Mouse (Mus musculus) midbrain, postnatal 0 days (tissue): ENCODE results near the gene Pars2. TPM values are rescaled to one million over a fixed set of nuclear protein-coding genes. Genes with fewer than 3 reads are reported as not detected.

Experiments
- ATAC-seq: fragments of 200-750 bp; cut with Nextera tagmentation; 2 replicates; pipeline ENCODE4 v1.8.0; 2017; ENCODE audit warnings: moderate number of reproducible peaks, mild to moderate bottlenecking, moderate TSS enrichment, moderate library complexity; ENCODE audit not compliant: low FRiP score
- DNase-seq: peaks from one replicate; pipeline ENCODE4 v3.0.0-alpha.2; 2015; ENCODE audit warnings: low spot score
- H3K27ac ChIP-seq: fragments of 300-500 bp; sonication (generic); 2 replicates; pipeline ENCODE4 v1.5.1; 2014; ENCODE audit warnings: low read depth, mild to moderate bottlenecking, low read length, mixed read lengths
- H3K27me3 ChIP-seq: fragments of 300-500 bp; sonication (generic); 2 replicates; pipeline ENCODE4 v1.6.1; 2014; ENCODE audit warnings: low read length, control low read depth, mixed read lengths; ENCODE audit not compliant: insufficient read depth
- H3K36me3 ChIP-seq: fragments of 300-500 bp; sonication (generic); 2 replicates; pipeline ENCODE4 v1.6.1; 2014; ENCODE audit warnings: low read length, control low read depth, mixed read lengths; ENCODE audit not compliant: insufficient read depth
- H3K4me1 ChIP-seq: fragments of 300-500 bp; sonication (generic); 2 replicates; pipeline ENCODE4 v1.6.1; 2014; ENCODE audit warnings: mild to moderate bottlenecking, control low read depth, antibody characterized with exemption, low read length, mixed read lengths; ENCODE audit not compliant: insufficient read depth
- H3K4me2 ChIP-seq: fragments of 300-500 bp; sonication (generic); 2 replicates; pipeline ENCODE4 v1.6.1; 2014; ENCODE audit warnings: low read depth, mild to moderate bottlenecking, low read length, mixed read lengths; ENCODE audit not compliant: poor library complexity, severe bottlenecking
- H3K4me3 ChIP-seq: fragments of 300-500 bp; sonication (generic); 2 replicates; pipeline ENCODE4 v1.5.1; 2014; ENCODE audit warnings: low read depth, mild to moderate bottlenecking, low read length, moderate library complexity
- H3K9ac ChIP-seq: fragments of 300-500 bp; sonication (generic); replicated peaks from 2 replicates; pipeline ENCODE4 v1.6.1; 2014; ENCODE audit warnings: mild to moderate bottlenecking, low read length, moderate library complexity, mixed read lengths; ENCODE audit not compliant: poor library complexity, severe bottlenecking
- H3K9me3 ChIP-seq: fragments of 300-500 bp; sonication (generic); 2 replicates; pipeline ENCODE4 v1.6.1; 2016; ENCODE audit warnings: low read length, control low read depth
- CTCF ChIP-seq: IDR thresholded peaks from 2 replicates; pipeline ENCODE4 v1.5.1; 2016; ENCODE audit warnings: antibody characterized with exemption, mild to moderate bottlenecking
- WGBS: fragments of 180-500 bp; shearing (Covaris S2); extraction: QIAGEN DNeasy Blood & Tissue Kit; methylation state at CpG from one replicate; pipeline ENCODE4 v1.1.7; 2014; 5-methylcytosine and 5-hydroxymethylcytosine counted together
- polyA plus RNA-seq: library from polyadenylated mRNA; unstranded; fragments of >200 nt; fragmentation: Nextera tagmentation; extraction: Ambion mirVana; gene quantifications from 2 replicates; pipeline ENCODE4 v1.2.1, GENCODE M21; 2015
- total RNA-seq: library from RNA; depleted of rRNA; stranded (reverse); fragments of >200 nt; gene quantifications from 2 replicates; pipeline ENCODE4 v1.2.3, GENCODE M21; 2014

The Pars2 gene
- total and polyA plus RNA-seq, 2 experiments from 2014 or later = 7.0 to 10.3 TPM

DNA sequence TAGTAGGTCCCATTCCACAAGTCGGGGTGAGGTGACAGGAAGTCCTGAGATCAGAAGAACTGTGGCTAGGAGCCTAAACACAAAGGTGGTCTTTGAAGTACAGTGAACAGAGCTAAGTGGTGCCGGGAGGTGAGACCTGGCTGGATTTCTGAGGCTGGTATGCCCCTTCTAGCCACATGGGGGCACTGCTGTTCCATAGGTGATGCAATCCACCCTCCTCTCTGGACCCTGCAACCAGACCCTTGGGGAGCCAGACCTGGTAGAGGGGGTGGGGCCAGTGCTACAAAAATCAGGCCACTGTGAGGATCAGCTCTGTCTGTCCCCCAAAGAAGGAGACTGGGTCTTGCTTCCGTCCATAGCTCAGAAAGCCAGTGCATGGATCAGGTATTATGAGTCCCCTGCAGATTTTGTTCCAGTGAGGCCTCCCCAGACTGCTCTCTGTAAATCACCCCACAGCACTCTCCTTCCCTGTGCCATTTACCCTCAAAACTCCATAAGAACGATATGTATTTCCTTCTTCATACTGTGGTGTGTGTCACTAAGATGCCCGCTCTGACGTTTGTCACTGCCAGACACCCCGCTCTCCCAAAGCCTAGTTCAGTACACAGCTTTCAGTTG, 36.6 kb upstream of the Pars2 start:
- H3K9me3 ChIP-seq = no peaks in the 10 kb centered on the region
- H3K4me3 ChIP-seq = no peak overlapping the region
- no peaks in the 10 kb centered on the region for H3K36me3 ChIP-seq
- no peak overlapping the region for H3K9ac ChIP-seq
- H3K4me2 ChIP-seq = no peak overlapping the region
- peak; percentile 87 for DNase-seq
- ATAC-seq = peak; percentile 73
- WGBS = 38% methylated on average over 7 of the region's 7 CpGs
- H3K27me3 ChIP-seq = 0 out of 2 replicates have a peak, but pooled peaks cover 7% of the 10 kb centered on the region
- no peak overlapping the region for H3K27ac ChIP-seq
- TF ChIP-seq CTCF = peak; percentile 99
- peaks cover 6% of the 10 kb centered on the region; the same call in 1 of the 2 replicates for H3K4me1 ChIP-seq

- ATAC-seq = no peak
Observed at GRCm38 (mm10) chr4:106614881-106615280, 36.0 kb upstream of the Pars2 start.

GRCm38 (mm10) chr4:106615637-106616036, 35.2 kb upstream of the Pars2 start:
- DNase-seq (no peak), ATAC-seq (no peak)
- Histone ChIP-seq H3K27me3 (0 out of 2 replicates have a peak, but pooled peaks cover 7% of the 10 kb centered on the region), H3K4me3 (no peak overlapping the region), H3K4me1 (peaks cover 6% of the 10 kb centered on the region; the same call in 1 of the 2 replicates), H3K4me2 (no peak overlapping the region), H3K27ac (no peak overlapping the region), H3K36me3 (no peaks in the 10 kb centered on the region), H3K9me3 (no peaks in the 10 kb centered on the region), H3K9ac (no peak overlapping the region)
- 86% methylated on average over 12 of the region's 12 CpGs for WGBS
- TF ChIP-seq CTCF = no peak

More at GRCm38 (mm10) chr4:106614881-106615280, 36.0 kb upstream of the Pars2 start:
- Histone ChIP-seq H3K4me2 (no peak overlapping the region), H3K4me1 (peaks cover 6% of the 10 kb centered on the region; the same call in 1 of the 2 replicates), H3K27ac (no peak overlapping the region), H3K27me3 (0 out of 2 replicates have a peak, but pooled peaks cover 7% of the 10 kb centered on the region), H3K4me3 (no peak overlapping the region), H3K9me3 (no peaks in the 10 kb centered on the region), H3K9ac (no peak overlapping the region), H3K36me3 (no peaks in the 10 kb centered on the region)
- TF ChIP-seq CTCF = no peak
- no peak for DNase-seq
- 82% methylated on average over 9 of the region's 9 CpGs for WGBS

DNA sequence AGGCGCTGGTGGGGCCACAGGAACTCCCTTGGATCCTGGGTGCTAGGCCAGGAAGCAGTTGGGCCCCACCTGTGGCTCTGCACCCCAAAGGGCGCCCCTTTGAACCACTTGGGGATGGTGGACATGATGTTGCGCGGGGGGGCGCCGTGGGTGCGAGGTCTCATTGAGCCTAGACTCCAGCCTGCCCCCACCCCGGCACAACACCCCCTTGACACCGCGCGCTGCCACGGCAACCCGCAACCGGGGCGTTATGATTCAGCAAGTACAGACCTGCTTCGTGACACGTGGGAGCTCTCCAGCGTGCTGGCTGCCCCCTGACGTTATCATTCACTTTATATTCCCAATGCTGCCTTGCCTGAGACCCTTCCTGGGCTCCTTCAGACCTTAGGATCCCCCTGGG, 33.8 kb upstream of the Pars2 start, which contains the start of gene Lexm:
TSS of gene Lexm (minus strand) at position 186 of the 400 bp plus-strand sequence.
- no peaks in the 10 kb centered on the region for H3K9me3 ChIP-seq
- no peaks in the 10 kb centered on the region for H3K36me3 ChIP-seq
- TF ChIP-seq CTCF = no peak
- under 1% methylated on average over 19 of the region's 19 CpGs for WGBS
- H3K27ac ChIP-seq = no peak within 1 kb of the TSS; the same call in 1 of the 2 replicates
- peak within 1 kb of the TSS; percentile 16 for H3K4me3 ChIP-seq
- DNase-seq (no peak), ATAC-seq (no peak; the same call in 1 of the 2 replicates)
- peak within 1 kb of the TSS; percentile 55 for H3K4me2 ChIP-seq
- H3K27me3 ChIP-seq = peaks cover 14% of the 10 kb centered on the region
- 0 out of 2 replicates have a peak within 1 kb of the TSS, but pooled peaks have one; percentile 36 for H3K9ac ChIP-seq
- H3K4me1 ChIP-seq = peaks cover 6% of the 10 kb centered on the region; the same call in 1 of the 2 replicates

DNA sequence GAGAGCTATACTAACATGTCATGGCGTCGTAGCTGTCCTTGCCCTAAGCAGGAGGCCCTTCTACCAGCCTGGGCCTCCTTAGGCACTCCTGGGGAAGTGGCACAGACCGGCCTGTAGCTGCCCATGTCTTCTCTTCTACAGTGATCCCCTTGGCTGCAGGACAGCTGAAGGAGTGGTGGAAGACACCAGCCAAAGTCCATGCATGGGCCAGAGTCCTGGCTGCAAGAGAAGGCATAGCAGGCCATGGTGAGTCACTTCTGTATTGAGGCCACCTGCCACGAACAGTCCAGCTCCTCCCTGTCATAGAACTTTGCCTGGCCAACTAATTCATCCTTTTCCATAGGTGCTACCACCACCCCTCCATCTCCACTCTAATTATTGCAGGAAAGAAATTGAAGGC, 32.0 kb upstream of the Pars2 start:
- Histone ChIP-seq H3K36me3 (no peaks in the 10 kb centered on the region), H3K4me2 (no peak overlapping the region), H3K9me3 (no peaks in the 10 kb centered on the region), H3K4me3 (no peak overlapping the region), H3K27ac (no peak overlapping the region), H3K27me3 (peaks cover 9% of the 10 kb centered on the region), H3K9ac (no peak overlapping the region), H3K4me1 (peaks cover 6% of the 10 kb centered on the region; the same call in 1 of the 2 replicates)
- no peak for TF ChIP-seq CTCF
- no peak for ATAC-seq
- 88% methylated on average over 4 of the region's 4 CpGs for WGBS
- no peak for DNase-seq

DNA sequence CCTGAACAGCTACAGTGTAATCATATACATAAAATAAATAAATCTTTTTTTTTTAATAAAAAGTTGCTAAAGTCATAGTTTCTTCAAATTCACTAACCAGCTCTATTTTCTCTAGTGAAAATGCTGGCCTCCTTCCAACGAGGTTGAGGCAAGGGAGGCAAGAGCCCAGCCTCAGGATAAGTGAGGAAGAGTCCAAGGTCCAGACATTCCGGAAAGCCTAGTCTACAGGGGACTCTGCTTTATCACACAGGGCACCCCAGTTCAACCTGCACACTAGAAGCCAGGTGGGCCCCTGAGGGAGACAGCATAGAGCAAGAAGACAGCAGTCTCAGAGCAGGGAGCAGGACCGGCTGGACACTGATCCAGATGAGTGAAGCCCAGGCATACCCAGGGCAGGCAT, 29.4 kb upstream of the Pars2 start:
- no peak overlapping the region for H3K4me2 ChIP-seq
- H3K27me3 ChIP-seq = peaks cover 9% of the 10 kb centered on the region
- H3K4me3 ChIP-seq = no peak overlapping the region
- H3K27ac ChIP-seq = no peak overlapping the region
- no peak for TF ChIP-seq CTCF
- no peak for ATAC-seq
- 77% methylated on average over 3 of the region's 3 CpGs for WGBS
- no peak overlapping the region for H3K9ac ChIP-seq
- no peaks in the 10 kb centered on the region for H3K9me3 ChIP-seq
- DNase-seq = no peak
- peaks cover 5% of the 10 kb centered on the region; the same call in 1 of the 2 replicates for H3K4me1 ChIP-seq
- no peaks in the 10 kb centered on the region for H3K36me3 ChIP-seq
